Mouse (Mus musculus): ENCODE results near the gene Spg7.

The Spg7 gene

DNA sequence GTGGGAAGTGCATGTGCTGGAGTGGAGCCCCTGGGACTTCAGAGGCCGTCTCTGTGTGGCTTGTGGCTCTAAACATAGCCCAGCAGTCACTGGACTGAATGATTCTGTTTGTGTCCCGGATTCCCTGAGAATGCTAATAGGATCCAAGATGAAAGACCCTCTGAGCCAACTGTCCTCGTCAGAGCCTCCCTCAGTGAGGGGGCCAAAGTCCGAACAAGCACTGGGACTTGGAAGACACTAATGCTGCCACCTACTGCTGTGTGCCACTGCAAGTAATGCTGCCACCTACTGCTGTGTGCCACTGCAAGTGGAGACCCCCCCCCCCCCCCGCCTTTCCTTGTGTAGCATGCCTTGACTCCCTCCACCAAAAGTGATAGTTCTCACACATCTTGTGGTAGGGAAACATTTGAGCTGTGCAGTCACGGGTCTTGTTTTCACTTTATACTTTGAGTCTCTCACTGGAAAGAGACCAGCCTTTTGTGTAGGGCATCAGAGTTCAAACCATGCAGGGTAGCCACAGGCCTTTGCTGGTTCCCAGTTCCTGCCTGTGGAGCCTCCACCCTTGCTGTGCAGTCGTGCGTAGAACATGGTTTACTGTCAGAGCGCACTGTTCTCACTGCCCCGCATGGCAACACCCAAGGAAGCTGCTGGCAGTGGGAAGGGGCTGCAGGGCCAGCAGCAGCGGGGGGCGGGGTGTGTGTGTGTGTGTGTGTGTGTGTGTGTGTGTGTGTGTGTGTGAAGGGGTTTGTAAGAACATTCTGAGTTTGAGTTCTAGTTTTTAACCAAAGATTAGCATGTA lies 35.2 kb downstream of the Spg7 start:
- DNase-seq (ENCODE audit: low read depth) = no peak

DNA sequence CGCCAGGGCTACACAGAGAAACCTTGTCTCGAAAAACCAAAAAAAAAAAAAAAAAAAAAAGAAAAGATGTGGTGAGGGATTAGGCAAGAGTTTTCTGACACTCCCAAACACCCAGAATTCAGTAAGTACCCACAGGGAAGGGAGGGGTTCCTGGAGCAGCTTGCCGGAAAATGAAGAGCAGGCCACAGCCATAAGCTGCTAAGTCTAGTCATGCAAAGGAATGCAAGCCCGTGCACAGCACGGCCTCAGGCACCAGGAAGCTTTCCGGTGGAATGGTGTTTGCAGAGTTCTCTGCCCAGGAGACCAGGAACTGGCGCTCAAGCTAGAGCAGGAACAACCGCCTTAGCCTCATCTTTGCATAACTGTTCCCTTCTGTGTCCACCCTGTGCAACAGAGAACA lies 37.5 kb downstream of the Spg7 start:
- DNase-seq (ENCODE audit: low read depth) = no peak

DNA sequence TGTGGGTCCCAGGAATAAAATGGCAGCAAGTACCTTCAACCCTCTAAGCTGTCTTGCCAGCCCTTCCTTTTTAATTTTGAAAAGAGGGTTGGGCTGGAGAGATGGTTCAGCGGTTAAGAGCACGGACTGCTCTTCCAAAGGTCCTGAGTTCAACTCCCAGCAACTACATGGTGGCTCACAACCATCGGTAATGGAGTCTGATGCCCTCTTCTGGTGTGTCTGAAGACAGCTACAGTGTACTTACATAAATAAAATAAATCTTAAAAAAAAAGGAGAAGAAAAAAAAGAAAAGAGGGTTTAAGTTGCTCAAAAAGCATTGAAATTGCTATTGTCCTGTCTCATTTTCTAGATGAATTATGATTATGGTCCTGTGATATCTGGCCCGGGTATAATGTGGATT lies 38.5 kb downstream of the Spg7 start:
- DNase-seq (ENCODE audit: low read depth) = no peak

DNA sequence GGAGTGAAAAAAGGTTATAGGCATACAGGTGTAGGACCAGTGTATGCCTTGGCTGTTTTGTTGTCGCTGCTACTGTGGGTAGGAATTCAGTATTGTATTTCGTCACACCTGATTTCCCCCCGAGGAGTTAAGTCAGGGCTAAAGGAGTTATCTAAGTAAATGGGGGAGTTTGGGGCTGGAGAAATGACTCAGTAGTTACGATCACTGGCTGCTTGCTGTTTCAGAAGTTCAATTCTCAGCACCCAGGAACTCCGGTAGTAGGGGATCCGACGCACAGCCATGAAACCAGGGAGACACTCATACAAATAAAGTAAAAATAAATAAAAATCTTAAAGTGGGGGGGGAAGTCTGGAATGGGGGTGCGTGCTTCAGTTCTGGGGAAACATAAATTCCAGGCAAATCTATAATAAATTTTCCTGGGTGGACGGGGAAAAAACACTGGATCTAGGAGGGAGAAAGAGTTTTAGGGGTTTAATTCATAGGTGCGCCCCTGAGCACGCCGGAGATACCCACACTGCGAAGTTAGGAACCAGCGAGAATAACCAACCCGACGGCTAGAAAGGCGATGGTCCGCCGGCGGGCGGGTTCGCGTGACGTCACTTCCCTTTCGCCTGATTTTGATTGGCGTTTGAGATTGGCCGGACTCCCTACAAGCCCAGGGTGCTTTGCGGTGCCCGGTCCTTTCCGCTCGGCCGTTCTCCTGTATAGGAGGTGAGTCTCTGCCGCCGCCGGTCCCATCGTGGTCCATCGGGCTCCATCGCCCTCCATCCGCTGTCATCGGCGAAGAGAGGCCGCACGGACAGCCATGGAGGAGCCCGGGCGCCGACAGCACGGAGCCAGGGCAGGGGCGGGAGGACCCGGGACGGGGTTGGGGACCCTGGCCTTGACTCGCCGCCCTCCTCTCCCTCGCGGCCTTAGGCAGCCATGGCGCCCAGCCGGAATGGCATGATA lies 39.3 kb downstream of the Spg7 start, which contains the start of gene Rpl13:
Rpl13 (plus strand) TSS at position 616 of the 951 bp plus-strand sequence.
- peak; percentile 88 for DNase-seq (ENCODE audit: low read depth)

DNA sequence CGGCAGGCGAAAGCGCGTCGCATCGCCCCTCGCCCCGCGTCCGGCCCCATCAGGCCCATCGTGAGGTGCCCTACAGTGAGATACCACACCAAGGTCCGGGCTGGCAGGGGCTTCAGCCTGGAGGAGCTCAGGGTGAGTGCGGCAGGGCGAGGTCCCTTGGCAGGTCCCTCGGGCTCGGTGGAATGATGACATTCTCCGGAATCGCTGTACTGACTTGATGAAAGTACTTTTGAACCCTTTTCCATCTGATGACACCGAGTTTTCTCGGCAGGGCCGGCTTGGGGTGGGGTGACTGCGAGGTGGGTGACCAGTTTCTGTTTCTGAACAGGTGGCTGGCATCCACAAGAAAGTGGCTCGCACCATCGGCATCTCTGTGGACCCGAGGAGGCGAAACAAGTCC lies 40.1 kb downstream of the Spg7 start:
- DNase-seq (ENCODE audit: low read depth) = peak; percentile 41

DNA sequence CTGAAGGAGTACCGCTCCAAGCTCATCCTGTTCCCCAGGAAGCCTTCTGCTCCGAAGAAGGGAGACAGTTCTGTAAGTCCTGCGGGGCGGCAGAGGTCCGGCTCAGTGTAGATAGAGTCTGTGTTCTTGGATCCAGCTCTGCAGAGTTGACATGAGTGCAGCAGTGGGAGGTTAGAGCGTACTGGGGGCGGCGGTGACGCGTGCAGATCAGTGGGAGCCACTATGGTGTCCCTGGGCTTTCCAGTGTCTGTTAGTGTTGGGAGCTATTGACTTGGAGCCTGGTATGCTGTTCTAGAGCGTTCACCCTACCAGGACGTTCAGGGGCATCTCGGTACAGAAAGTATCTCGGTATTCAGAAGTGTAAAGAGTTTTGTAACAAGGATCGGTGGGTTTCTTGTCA lies 40.5 kb downstream of the Spg7 start:
- DNase-seq (ENCODE audit: low read depth) = peak; percentile 31

DNA sequence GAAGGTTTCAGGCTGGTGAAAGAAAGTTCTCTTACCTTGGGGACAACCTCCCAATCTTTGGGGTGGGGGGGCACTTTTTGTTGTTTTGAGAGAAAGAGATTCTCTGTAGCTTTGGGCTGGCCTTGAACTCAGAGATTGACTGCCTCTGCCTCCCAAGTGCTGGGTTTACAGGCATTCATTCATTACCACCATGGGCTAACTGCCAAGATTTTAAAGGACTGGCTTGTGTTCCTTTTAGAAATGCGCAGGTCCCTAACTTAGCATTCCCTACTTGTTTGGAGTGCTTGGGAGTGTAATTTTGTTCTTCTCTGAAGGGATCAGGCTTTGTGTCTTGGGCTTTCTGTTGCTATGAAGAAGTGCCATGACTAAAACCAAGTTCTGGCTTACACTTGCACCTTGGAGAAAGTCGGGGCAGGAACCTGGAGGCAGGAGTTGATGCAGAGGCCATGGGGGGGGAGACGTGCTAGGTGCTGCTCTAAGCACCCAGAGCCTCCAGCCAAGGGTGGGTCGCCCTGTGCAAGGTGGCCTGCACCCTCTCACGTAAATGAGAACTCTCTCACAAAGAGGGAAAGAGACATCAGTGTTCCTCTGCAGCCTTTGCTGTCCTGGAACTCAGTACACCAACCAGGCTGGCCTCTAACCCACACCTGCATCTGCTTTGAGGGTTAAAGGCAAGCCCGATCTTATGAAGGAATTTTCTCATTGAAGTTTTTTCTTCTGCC lies 41.5 kb downstream of the Spg7 start:
- no peak for DNase-seq (ENCODE audit: low read depth)

DNA sequence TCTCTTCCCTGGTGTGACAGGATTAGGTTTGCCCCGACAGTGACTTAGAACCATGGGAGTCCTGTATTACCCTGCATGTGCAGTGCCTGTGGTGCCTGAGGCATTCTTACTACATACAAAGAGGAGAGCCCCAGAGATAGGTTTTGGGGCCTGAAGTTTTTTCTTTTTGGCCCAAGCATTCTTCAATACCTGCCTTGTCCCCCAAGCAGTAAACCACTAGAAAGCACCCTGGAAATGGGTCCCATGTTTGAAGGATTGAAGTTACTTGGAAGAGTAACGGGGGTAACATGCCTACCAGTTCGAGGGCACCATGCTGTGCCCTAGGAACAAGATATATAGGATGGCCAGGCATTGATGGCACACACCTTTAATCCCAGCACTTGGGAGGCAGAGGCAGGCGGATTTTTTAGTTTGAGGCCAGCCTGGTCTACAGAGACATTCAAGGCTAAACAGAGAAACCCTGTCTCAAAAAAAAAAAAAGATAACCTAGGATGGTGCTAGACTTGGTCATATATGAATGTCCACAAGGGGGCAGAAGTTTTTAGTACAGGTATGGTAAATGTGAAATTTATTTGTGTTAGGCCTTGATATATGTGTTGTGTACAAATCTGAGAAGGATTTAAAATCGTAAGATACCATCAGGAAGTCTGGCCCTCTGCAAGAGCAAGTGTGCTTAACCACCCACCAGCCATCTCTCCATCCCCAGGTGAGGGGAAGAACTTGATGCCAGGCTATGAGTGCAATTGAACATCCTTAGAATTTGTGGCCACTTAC lies 43.0 kb downstream of the Spg7 start:
- DNase-seq (ENCODE audit: low read depth) = peak; percentile 84

DNA sequence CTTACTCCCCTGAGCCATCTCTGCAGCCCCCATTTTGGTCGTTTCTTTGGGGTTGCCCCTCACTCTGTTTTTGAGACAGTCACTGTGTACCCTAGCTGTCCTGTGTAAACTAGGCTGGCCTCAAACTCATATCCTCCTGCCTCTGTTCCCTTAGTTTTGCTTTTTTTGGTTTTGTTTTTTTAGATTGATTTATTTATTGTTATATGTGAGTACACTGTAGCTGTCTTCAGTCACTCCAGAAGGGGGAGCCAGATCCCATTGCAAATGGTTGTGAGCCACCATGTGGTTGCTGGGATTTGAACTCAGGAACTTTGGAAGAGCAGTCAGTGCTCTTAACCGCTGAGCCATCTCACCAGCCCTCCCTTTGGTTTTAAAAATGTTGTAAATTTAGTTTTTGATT lies 43.8 kb downstream of the Spg7 start:
- DNase-seq (ENCODE audit: low read depth) = peak; percentile 58

DNA sequence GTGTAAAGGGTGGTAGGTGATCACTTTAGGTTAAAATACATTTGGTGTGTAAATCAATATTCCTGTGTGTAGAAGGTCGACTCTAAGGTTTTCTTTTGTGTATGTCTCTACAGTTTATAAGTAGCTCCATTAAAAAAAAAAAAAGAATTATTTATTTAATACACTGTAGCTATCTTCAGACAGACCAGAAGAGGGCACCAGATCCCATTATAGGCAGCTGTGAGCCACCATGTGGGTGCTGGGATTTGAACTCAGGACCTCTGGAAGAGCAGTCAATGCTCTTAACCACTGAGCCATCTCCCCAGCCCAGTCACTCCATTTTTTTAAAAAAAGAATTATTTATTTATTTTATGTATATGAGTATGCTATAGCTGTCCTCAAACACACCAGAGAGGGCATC lies 45.3 kb downstream of the Spg7 start:
- DNase-seq (ENCODE audit: low read depth) = peak; percentile 40

DNA sequence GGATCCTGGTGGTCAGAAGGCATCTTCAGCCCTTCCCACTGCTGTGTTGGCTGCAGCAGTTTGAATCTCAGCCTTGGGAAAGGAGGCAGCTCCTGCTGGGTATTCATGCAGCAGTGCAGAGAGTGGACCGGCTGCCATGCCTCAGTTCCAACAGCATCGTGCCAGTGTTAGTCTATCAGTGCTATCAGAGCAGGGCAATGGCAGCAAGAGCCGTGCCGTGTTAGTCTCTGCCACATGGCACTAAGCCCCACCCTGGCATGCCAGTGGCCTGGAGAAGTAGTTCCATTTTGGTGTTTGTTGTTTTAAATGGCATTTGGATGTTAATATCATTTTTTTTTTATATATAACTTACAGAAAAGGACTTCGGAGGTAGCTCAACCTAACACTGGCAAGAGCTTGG lies 46.2 kb downstream of the Spg7 start:
- no peak for DNase-seq (ENCODE audit: low read depth)

DNA sequence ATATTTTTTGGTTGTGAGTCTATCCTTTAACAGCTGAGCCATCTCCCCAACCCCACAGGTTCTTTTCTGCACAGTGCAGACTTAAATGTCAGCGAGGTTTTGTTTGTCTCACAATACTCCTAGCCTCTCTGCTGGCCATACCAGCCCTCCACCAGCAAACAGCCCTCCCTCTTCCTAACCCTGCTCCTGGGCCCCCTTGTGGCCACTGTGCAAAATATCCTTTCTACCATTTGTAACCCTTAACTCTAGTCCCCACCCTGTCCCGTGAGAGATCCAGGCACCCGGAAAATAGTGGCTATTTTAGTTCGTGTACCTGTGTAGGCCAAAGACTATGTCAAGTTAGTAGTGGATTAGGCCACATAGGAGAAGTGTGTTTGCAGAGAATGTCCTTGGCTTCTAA lies 47.9 kb downstream of the Spg7 start:
- peak; percentile 80 for DNase-seq (ENCODE audit: low read depth)

DNA sequence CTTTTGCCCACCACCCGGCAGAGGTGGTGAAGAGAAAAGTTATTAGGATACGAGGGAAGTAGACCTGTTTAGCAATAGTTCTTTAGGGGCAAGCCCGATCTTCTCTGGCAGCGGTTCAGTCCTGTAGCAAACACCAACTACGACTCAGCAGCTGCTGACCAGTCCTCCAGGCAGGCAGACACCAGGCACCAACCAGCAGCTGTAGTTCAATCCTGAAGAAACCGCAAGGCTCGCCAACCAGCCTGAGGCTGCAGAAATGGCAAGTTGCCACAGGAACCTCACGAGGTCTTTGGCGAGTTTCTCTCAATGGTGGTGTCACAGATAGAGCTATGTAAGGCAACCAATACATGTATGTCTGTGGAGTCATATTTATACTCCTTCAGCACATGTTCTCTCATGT lies 50.1 kb downstream of the Spg7 start:
- DNase-seq (ENCODE audit: low read depth) = no peak

DNA sequence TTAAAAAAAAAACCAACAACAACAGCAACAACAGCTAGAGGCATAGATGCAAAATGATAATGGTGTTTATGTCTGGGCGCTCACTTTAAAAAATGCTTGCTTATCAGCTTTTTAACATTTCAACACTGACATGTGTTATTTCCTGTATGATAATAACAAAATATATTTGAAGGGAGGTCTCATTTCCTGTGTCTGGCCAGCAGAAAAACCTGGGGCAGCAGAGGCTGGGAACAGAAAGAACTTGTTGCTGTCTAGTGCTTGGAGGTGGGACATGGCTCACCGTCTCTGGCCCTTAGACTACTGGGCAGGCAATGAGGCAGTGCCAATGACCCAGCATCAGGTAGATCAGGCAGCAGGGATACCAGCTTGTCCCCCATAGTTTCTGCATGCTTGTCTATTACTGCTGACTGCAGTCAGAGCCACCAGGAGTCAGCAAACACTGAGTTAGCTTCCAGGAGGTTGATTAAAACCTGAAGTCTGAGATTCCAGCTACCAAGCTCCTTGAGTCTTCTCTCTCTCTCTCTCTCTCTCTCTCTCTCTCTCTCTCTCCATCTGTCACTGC lies 51.2 kb downstream of the Spg7 start:
- DNase-seq (ENCODE audit: low read depth) = no peak

DNA sequence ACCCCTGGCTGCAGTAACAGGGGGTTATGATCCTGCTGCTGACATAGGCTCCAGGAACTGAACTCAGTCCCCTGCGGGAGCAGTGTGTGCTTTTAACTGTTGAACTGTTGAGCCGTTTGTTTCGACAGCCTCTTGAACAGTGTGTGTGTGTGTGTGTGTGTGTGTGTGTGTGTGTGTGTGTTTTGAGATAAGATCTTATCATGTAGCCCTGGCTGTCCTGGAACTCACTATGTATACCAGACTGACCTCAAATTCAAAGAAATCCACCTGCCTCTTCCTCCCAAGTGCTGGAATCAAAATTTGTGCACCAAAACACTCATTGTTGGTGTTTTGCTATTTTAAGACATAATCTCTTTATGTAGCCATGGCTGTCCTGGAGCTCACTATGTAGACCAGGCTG lies 51.9 kb downstream of the Spg7 start:
- DNase-seq (ENCODE audit: low read depth) = no peak

DNA sequence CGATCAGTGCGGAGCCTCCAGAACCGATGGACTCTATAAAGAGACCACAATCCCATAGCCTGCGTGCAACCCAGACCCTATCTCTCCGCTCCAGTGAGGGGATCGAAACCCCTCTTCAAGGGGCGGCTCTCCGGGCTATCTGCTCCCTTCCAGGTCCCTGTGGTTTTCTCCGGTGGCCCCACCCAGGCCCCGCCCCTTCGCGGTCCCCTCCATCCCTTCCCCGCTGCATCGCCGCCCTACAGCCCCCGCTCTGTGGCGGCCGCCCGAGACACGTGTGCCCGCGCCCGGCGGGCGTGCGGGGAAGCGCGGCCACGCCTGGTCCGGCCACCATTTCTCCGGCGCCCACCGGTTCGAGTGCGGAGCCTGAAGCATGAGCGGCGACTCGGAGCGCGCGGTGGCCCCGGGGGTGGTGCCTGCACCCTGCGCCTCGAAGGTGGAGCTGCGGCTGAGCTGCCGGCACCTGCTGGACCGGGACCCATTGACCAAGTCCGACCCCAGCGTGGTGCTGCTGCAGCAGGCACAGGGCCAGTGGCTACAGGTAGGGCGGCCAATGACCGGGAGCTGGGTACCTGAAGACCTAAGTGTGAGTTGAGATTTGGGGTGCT lies 54.5 kb downstream of the Spg7 start, which contains the start of gene Cpne7:
Cpne7 (plus strand) TSS at position 248 of the 605 bp plus-strand sequence.
- DNase-seq (ENCODE audit: low read depth) = no peak

DNA sequence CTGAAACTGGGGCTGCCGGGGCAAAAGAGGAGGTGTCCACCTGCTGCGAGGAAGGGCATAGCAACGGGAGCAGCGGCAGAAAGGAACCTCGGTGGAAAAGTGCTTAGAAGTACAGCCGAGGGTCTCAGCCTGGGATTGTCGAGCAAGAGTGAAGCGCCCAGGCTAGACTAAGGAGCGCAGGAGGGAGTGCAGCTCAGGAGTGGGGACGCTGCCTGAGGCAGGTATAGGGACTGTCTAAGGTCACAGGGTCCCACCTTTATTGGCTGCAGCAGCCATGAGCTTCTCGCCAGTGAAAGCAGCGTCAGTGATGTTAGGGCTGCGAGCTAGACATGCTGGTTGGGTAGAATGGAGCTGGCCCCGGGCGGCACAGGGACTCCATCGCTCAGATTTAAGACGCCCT lies 55.0 kb downstream of the Spg7 start:
- DNase-seq (ENCODE audit: low read depth) = peak; percentile 30

DNA sequence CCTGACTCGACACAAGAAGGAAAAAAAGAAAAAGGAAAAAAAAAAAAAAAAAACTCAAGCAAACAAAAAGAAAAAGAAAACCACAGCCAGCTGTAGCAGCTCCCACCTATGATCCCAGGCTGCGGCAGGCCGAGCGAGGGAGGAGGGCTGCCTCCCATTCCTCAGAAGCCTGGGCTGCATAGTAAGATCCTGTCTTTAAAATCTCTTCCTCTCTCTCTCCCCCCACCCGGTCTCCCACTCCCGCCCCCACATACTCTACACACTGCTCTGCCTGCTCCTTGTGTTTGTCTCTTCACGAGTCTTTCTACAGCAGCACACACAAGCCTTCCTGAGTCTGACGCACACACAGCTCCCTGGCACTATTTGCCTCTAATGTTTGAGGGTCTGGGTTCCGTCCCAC lies 59.3 kb downstream of the Spg7 start:
- no peak for DNase-seq (ENCODE audit: low read depth)

DNA sequence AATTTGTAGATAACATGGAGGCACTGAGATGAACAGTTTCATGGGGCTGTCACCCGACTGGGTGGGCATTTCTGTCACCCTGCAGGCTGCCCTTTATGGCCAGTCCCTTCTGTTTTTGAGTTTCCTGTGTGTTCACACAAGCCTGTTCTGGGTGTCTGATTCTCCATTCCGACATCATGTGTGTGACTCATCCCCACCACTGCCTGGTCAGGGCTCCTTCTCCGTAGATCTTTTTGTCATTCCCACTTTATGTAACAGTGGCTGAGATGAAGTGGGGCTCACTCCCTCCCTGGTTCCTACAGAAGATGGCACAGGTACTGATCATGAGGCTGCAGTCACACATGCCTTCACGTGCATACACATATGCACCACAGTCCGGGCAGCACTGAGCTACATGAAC lies 59.9 kb downstream of the Spg7 start:
- no peak for DNase-seq (ENCODE audit: low read depth)

DNA sequence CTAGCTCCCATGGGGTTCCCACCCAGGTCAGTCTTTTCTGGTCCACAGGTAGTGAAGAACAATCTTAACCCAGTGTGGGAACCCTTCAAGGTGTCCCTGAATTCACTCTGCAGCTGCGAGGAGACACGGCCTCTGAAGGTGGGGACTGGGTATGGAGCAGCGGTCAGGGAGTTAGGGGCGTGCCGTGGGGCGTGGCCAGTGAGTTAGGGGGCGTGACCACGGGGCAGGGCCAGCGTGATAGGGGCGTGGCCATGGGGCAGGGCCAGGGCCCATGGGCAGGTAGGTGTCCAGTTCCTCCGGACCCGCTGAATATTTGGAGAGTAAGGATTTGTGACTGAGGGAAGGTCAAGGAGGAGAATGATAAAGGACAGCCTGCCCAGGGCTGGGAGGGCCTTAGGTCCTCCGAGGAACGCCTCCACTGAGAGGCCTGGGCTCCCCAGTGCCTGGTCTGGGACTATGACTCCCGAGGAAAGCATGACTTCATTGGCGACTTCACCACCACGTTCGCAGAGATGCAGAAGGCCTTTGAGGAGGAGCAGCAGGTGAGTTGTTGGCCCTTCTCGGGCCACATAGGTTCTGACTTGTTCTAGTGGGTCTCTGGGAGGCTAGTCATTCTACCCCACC lies 63.6 kb downstream of the Spg7 start:
- DNase-seq (ENCODE audit: low read depth) = no peak

Data from naive thymus-derived CD4-positive, alpha-beta T cell, adult 2 months (primary cell).